Mouse (Mus musculus) forebrain, postnatal 0 days (tissue): Measurements from ENCODE around the gene Tsnaxip1. TPM values are rescaled to one million over a fixed set of nuclear protein-coding genes. Genes with fewer than 3 reads are reported as not detected.

Source experiments
- ATAC-seq: fragments of 200-750 bp; cut with Nextera tagmentation; 2 replicates; pipeline ENCODE4 v1.8.0; 2017; ENCODE audit warnings: mild to moderate bottlenecking, moderate library complexity
- DNase-seq: peaks from one replicate; pipeline ENCODE4 v3.0.0-alpha.2; 2015
- H3K27ac ChIP-seq: fragments of 300-500 bp; sonication (generic); 2 replicates; pipeline ENCODE4 v1.5.1; 2014; ENCODE audit warnings: low read depth, mild to moderate bottlenecking, antibody characterized with exemption, low read length, moderate library complexity, mixed read lengths
- H3K27me3 ChIP-seq: fragments of 300-500 bp; sonication (generic); 2 replicates; pipeline ENCODE4 v1.6.1; 2014; ENCODE audit warnings: mild to moderate bottlenecking, low read length, mixed read lengths; ENCODE audit not compliant: insufficient read depth
- H3K36me3 ChIP-seq: fragments of 300-500 bp; sonication (generic); 2 replicates; pipeline ENCODE4 v1.6.1; 2014; ENCODE audit warnings: mild to moderate bottlenecking, moderate library complexity; ENCODE audit not compliant: insufficient read depth
- H3K4me1 ChIP-seq: fragments of 300-500 bp; sonication (generic); 2 replicates; pipeline ENCODE4 v1.6.1; 2014; ENCODE audit warnings: antibody characterized with exemption; ENCODE audit not compliant: insufficient read depth
- H3K4me2 ChIP-seq: fragments of 300-500 bp; sonication (generic); 2 replicates; pipeline ENCODE4 v1.6.1; 2014; ENCODE audit warnings: low read depth, mild to moderate bottlenecking, moderate library complexity
- H3K4me3 ChIP-seq: fragments of 300-500 bp; sonication (generic); 2 replicates; pipeline ENCODE4 v1.5.1; 2014; ENCODE audit warnings: low read depth, low read length, mixed read lengths
- H3K9ac ChIP-seq: fragments of 300-500 bp; sonication (generic); 2 replicates; pipeline ENCODE4 v1.6.1; 2014; ENCODE audit warnings: mild to moderate bottlenecking
- H3K9me3 ChIP-seq: fragments of 300-500 bp; sonication (generic); 2 replicates; pipeline ENCODE4 v1.6.1; 2016; ENCODE audit warnings: low read length
- CTCF ChIP-seq: sonication (generic); IDR thresholded peaks from 2 replicates; pipeline ENCODE4 v1.5.1; 2016; ENCODE audit warnings: antibody characterized with exemption, control low read depth, low read depth
- WGBS: fragments of 180-500 bp; shearing (Covaris S2); extraction: QIAGEN DNeasy Blood & Tissue Kit; methylation state at CpG from one replicate; pipeline ENCODE4 v1.1.7; 2014; 5-methylcytosine and 5-hydroxymethylcytosine counted together
- polyA plus RNA-seq: library from polyadenylated mRNA; unstranded; fragments of >200 nt; fragmentation: Nextera tagmentation; extraction: Ambion mirVana; gene quantifications from 2 replicates; pipeline ENCODE4 v1.2.1, GENCODE M21; 2015
- total RNA-seq: library from RNA; depleted of rRNA; stranded (reverse); fragments of >200 nt; gene quantifications from 2 replicates; pipeline ENCODE4 v1.2.3, GENCODE M21; 2014

Gene Tsnaxip1
- total and polyA plus RNA-seq, 2 experiments from 2014 or later = 0.67 to 1.1 TPM

DNA sequence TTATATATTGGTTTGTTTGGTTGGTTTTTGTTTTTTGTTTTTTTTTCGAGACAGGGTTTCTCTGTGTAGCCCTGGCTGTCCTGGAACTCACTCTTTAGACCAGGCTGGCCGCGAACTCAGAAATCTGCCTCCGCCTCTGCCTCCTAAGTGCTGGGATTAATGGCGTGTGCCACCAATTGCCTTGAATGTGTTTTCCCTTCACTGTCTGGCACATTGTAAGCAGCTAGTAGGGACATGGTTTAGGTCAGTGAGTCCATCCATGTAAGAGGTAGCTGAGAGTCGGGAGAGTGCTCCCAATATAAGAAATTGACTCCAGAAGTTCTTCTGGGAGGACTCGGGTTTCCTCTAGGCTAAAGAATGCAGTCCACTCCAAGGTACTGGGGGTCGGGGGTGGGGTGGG is 26.8 kb downstream of the Tsnaxip1 start:
- Histone ChIP-seq H3K4me2 (peak overlapping the region; percentile 29; the same call in 1 of the 2 replicates), H3K36me3 (peaks cover under 1% of the 10 kb centered on the region), H3K9me3 (no peaks in the 10 kb centered on the region), H3K27ac (no peak overlapping the region), H3K9ac (peak overlapping the region; percentile 61; the same call in 1 of the 2 replicates), H3K4me1 (peaks cover 21% of the 10 kb centered on the region; the same call in 1 of the 2 replicates), H3K27me3 (no peaks in the 10 kb centered on the region), H3K4me3 (peak overlapping the region; percentile 83)
- DNase-seq (no peak), ATAC-seq (no peak)
- no peak for TF ChIP-seq CTCF
- WGBS = 30% methylated on average over 8 of the region's 8 CpGs

DNA sequence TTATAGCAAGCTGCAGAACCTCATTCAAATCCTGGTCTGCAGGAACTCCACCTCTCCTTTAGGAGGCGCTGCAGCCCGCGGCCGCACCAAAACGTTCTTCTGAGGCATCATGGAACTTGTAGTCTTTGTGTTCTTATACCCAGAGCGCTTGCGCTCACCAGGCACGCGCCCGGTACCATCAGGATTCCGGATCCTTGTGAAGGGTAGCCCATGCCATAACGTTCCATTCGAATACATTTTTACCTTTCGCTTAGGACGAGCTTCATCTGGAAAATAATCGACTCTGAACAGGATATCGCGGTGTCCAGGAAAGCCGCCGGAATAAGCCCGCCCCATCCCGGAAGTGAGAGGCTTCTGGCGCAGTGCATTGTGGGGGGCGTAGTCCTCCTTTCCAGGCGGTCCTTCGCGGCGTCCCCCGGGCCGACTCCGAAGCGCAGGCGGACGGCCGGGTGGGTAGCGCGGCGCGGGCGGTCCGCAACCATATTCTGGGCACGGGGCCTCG is 27.2 kb downstream of the Tsnaxip1 start, which contains the start of gene Thap11:
Thap11 (plus strand) TSS at position 418 of the 502 bp plus-strand sequence.
- peak within 1 kb of the TSS; percentile 61 for H3K9ac ChIP-seq
- peak within 1 kb of the TSS; percentile 85 for H3K27ac ChIP-seq
- H3K4me2 ChIP-seq = peak within 1 kb of the TSS; percentile 92
- H3K9me3 ChIP-seq = no peaks in the 10 kb centered on the region
- DNase-seq (peak; percentile 95), ATAC-seq (peak; percentile 93)
- peaks cover 21% of the 10 kb centered on the region; the same call in 1 of the 2 replicates for H3K4me1 ChIP-seq
- WGBS = under 1% methylated on average over 43 of the region's 43 CpGs
- peak; percentile 87 for TF ChIP-seq CTCF
- H3K36me3 ChIP-seq = no peaks in the 10 kb centered on the region
- H3K4me3 ChIP-seq = peak within 1 kb of the TSS; percentile 83
- H3K27me3 ChIP-seq = no peaks in the 10 kb centered on the region

DNA sequence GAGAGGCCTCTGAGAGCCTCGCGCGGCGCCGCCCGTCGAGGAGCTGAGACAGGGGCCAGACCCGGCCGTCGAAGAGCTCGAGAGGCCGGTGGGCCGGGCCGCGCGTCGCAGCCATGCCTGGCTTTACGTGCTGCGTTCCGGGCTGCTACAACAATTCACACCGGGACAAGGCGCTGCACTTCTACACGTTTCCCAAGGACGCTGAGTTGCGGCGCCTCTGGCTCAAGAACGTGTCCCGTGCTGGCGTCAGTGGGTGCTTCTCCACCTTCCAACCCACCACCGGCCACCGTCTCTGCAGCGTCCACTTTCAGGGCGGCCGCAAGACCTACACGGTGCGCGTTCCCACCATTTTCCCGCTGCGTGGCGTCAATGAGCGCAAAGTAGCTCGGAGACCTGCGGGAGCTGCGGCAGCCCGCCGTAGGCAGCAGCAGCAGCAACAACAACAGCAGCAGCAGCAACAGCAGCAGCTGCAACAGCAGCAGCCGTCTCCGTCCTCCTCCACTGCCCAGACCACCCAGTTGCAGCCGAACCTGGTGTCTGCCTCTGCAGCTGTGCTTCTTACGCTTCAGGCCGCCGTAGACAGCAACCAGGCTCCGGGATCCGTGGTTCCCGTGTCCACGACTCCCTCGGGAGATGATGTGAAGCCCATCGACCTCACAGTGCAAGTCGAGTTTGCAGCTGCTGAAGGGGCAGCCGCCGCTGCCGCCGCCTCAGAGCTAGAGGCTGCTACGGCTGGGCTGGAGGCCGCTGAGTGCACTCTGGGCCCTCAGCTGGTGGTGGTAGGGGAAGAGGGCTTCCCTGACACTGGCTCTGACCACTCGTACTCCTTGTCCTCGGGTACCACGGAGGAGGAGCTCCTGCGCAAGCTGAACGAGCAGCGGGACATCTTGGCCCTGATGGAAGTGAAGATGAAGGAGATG is 28.0 kb downstream of the Tsnaxip1 start:
- TF ChIP-seq CTCF = peak; percentile 14; the same call in 1 of the 2 replicates
- 3% methylated on average over 71 of the region's 71 CpGs for WGBS
- Histone ChIP-seq H3K4me2 (peak overlapping the region; percentile 92), H3K27ac (peak overlapping the region; percentile 85), H3K4me3 (peak overlapping the region; percentile 83), H3K9ac (peak overlapping the region; percentile 61), H3K4me1 (peaks cover 20% of the 10 kb centered on the region; the same call in 1 of the 2 replicates), H3K36me3 (no peaks in the 10 kb centered on the region), H3K27me3 (no peaks in the 10 kb centered on the region), H3K9me3 (no peaks in the 10 kb centered on the region)
- DNase-seq = no peak
- ATAC-seq = peak; percentile 28

DNA sequence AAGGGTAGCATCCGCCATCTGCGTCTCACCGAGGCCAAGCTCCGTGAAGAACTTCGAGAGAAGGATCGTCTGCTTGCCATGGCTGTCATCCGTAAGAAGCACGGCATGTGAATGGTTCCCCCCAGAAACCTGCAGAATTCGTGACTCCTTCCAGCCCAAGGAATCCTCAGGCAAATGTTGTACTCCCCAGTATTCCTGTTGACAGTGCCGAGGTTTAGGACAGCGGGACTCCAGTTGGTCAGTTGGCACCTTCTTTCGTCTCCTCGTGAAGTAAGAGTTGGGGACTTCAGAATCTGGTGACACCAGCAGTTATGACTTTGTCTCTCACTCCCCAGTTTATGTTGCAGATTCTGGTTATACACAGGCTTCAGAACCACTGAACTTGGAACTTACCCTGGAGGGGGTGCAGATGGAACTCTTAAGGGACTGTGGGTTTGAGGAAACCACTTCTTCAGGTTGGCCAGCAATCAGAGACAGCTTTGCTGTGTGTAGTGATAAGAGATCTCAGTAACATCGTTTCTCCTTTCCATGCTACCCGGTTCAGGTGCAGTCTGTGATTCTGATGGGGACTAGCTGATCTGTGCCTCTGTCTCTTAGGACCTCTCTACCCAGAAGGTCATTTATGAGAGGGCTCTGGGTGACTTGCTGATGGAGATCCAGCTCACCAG is 28.8 kb downstream of the Tsnaxip1 start:
- peak overlapping the region; percentile 83 for H3K4me3 ChIP-seq
- H3K36me3 ChIP-seq = no peaks in the 10 kb centered on the region
- peaks cover 17% of the 10 kb centered on the region; the same call in 1 of the 2 replicates for H3K4me1 ChIP-seq
- ATAC-seq (no peak), DNase-seq (no peak)
- TF ChIP-seq CTCF = no peak
- H3K9ac ChIP-seq = peak overlapping the region; percentile 61
- peak overlapping the region; percentile 92 for H3K4me2 ChIP-seq
- 28% methylated on average over 15 of the region's 15 CpGs for WGBS
- H3K9me3 ChIP-seq = no peaks in the 10 kb centered on the region
- H3K27ac ChIP-seq = peak overlapping the region; percentile 85
- H3K27me3 ChIP-seq = no peaks in the 10 kb centered on the region

DNA sequence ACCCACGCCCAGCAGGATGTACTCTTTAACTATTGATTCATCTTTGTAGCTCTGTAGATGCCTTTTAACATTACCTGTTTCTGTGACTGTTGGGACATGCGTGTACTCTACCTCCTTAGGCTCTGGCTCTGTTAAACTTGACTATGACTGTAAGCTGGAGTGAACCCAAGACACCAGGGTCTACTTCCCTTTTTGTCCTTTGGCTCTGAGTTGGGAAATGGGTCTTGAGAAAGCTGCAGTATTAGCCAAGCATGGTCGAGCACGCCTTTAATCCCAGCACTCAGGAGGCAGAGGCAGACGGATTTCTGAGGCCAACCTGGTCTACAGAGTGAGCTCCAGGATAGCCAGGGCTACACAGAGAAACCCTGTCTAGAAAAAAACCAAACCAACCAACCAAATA is 31.0 kb downstream of the Tsnaxip1 start:
- WGBS = 81% methylated on average over 5 of the region's 5 CpGs
- Histone ChIP-seq H3K27me3 (no peaks in the 10 kb centered on the region), H3K4me3 (no peak overlapping the region), H3K9ac (no peak overlapping the region), H3K4me2 (no peak overlapping the region), H3K27ac (no peak overlapping the region), H3K9me3 (no peaks in the 10 kb centered on the region), H3K4me1 (peaks cover 28% of the 10 kb centered on the region), H3K36me3 (no peaks in the 10 kb centered on the region)
- DNase-seq (no peak), ATAC-seq (no peak)
- TF ChIP-seq CTCF = no peak

DNA sequence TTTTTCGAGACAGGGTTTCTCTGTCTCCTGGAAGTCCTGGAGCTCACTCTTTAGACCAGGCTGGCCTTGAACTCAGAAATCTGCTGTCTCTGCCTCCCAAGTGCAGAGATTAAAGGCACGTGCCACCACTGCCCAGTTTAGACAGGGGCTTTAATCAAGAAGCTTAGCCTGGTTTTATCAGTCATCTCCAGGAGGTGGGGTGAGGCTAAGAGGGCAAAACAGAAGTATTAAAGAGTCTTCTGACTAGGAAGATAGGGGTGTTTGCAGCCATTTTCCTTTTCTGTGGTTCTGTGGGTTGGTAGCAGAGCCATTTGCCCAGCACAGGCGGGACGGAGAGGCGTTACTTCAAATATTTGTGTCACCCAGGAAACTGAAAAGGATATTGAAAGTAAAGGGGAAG is 31.8 kb downstream of the Tsnaxip1 start:
- H3K9ac ChIP-seq = no peak overlapping the region
- no peaks in the 10 kb centered on the region for H3K9me3 ChIP-seq
- TF ChIP-seq CTCF = no peak
- peaks cover 28% of the 10 kb centered on the region for H3K4me1 ChIP-seq
- no peaks in the 10 kb centered on the region for H3K36me3 ChIP-seq
- H3K27me3 ChIP-seq = no peaks in the 10 kb centered on the region
- DNase-seq = no peak
- ATAC-seq = no peak
- H3K4me2 ChIP-seq = no peak overlapping the region
- no peak overlapping the region for H3K27ac ChIP-seq
- 75% methylated on average over 5 of the region's 5 CpGs for WGBS
- H3K4me3 ChIP-seq = no peak overlapping the region
